Mouse (Mus musculus) forebrain, embryonic 13.5 days (tissue): ENCODE data around the gene Ahnak. TPM values are rescaled to one million over a fixed set of nuclear protein-coding genes. Genes with fewer than 3 reads are reported as not detected.
"Not testable (repeated sequence)": the region's sequence is repeated elsewhere in the genome, so short reads cannot be mapped to it uniquely, and the experiment has no call there.

Experiments used
- ATAC-seq: fragments of 200-750 bp; cut with Nextera tagmentation; 2 replicates; pipeline ENCODE4 v1.8.0; 2017
- H3K27ac ChIP-seq: fragments of 300-500 bp; sonication (generic); 2 replicates; pipeline ENCODE4 v1.5.1; 2015; ENCODE audit warnings: inconsistent platforms, mild to moderate bottlenecking, moderate library complexity
- H3K27me3 ChIP-seq: fragments of 300-500 bp; sonication (generic); 2 replicates; pipeline ENCODE4 v1.6.1; 2015; ENCODE audit warnings: mild to moderate bottlenecking, inconsistent platforms
- H3K36me3 ChIP-seq: fragments of 300-500 bp; sonication (generic); 2 replicates; pipeline ENCODE4 v1.6.1; 2015; ENCODE audit warnings: mild to moderate bottlenecking, inconsistent platforms; ENCODE audit not compliant: poor library complexity, severe bottlenecking
- H3K4me1 ChIP-seq: fragments of 300-500 bp; sonication (generic); 2 replicates; pipeline ENCODE4 v1.6.1; 2015; ENCODE audit warnings: inconsistent platforms
- H3K4me2 ChIP-seq: fragments of 300-500 bp; sonication (generic); 2 replicates; pipeline ENCODE4 v1.6.1; 2015; ENCODE audit warnings: inconsistent platforms, mild to moderate bottlenecking, moderate library complexity
- H3K4me3 ChIP-seq: fragments of 300-500 bp; sonication (generic); 2 replicates; pipeline ENCODE4 v1.5.1; 2015; ENCODE audit warnings: mild to moderate bottlenecking, inconsistent platforms
- H3K9ac ChIP-seq: fragments of 300-500 bp; sonication (generic); 2 replicates; pipeline ENCODE4 v1.6.1; 2015; ENCODE audit warnings: mild to moderate bottlenecking, inconsistent platforms
- H3K9me3 ChIP-seq: fragments of 300-500 bp; sonication (generic); replicated peaks from 2 replicates; pipeline ENCODE4 v1.6.1; 2016; ENCODE audit warnings: inconsistent platforms
- WGBS: fragments of 180-500 bp; shearing (Covaris S2); methylation state at CpG from one replicate; pipeline ENCODE4 v1.1.7; 2015; 5-methylcytosine and 5-hydroxymethylcytosine counted together
- polyA plus RNA-seq: library from polyadenylated mRNA; unstranded; fragments of >200 nt; fragmentation: Nextera tagmentation; extraction: Ambion mirVana; gene quantifications from 2 replicates; pipeline ENCODE4 v1.2.1, GENCODE M21; 2015

The Ahnak gene
- polyA plus RNA-seq, 1 experiment from 2014 or later = 2.8 TPM

DNA sequence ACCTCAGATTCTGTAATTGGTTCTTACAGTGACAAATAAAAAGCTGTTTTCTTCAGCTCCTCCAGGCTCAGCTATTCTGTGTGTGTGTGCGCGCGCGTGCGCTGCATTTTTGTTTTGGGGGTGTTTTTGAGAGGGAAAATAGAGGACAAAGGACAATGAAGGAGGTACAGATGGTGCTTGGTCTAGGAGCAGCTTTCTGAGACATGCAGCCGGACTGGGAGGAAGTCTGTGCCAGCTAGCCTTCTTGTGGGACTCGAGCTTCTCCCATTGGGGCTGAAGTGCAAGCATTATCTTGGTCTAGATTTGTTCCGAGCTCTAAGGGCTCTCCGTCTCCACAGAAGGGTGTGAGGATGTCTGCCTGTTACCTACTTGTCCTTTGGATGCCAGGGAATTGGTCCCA is 36.8 kb upstream of the Ahnak start:
- peak overlapping the region; percentile 96 for H3K4me2 ChIP-seq
- 0 out of 2 replicates have a peak overlapping the region, but pooled peaks have one; percentile 1 for H3K4me3 ChIP-seq
- H3K9ac ChIP-seq = peak overlapping the region; percentile 71
- H3K27ac ChIP-seq = peak overlapping the region; percentile 97
- peaks cover 37% of the 10 kb centered on the region for H3K4me1 ChIP-seq
- H3K9me3 ChIP-seq = no peaks in the 10 kb centered on the region
- H3K27me3 ChIP-seq = no peaks in the 10 kb centered on the region
- H3K36me3 ChIP-seq = peaks cover 64% of the 10 kb centered on the region
- 57% methylated on average over 9 of the region's 9 CpGs for WGBS
- peak; percentile 23 for ATAC-seq

GRCm38 (mm10) chr19:8953135-8954039 is 35.7 kb upstream of the Ahnak start, which contains the start of gene Tut1:
Gene Tut1, plus strand, starts transcription at chr19:8953847.
- no peaks in the 10 kb centered on the region for H3K27me3 ChIP-seq
- H3K9ac ChIP-seq = peak within 1 kb of the TSS; percentile 80
- peak within 1 kb of the TSS; percentile 96 for H3K4me2 ChIP-seq
- H3K27ac ChIP-seq = peak within 1 kb of the TSS; percentile 97
- ATAC-seq = peak; percentile 97
- H3K4me1 ChIP-seq = peaks cover 37% of the 10 kb centered on the region
- peak within 1 kb of the TSS; percentile 72 for H3K4me3 ChIP-seq
- H3K9me3 ChIP-seq = no peaks in the 10 kb centered on the region
- peaks cover 64% of the 10 kb centered on the region for H3K36me3 ChIP-seq
- under 1% methylated on average over 46 of the region's 46 CpGs for WGBS

DNA sequence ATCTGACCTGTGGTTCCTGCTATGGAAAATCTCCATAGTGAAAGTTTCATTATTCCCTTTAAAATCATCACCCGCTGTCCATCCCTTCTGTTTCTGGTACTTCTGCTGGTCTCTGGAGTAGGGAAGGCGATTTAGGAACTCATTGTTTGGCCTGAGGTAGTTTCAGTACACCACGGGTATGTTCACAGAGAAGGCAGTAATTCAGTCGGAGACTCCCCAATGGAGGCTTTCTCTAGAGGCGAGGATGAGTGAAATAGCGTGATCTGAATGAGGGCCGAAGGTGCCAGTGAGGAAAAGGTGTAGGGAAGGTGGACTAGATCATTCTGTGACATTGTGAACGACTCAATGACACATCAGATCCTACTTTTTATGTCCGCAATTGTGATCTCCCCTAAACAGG is 34.9 kb upstream of the Ahnak start:
- Histone ChIP-seq H3K4me3 (peak overlapping the region; percentile 72), H3K27ac (peak overlapping the region; percentile 97), H3K9ac (peak overlapping the region; percentile 80), H3K4me2 (peak overlapping the region; percentile 96), H3K27me3 (no peaks in the 10 kb centered on the region), H3K36me3 (peaks cover 62% of the 10 kb centered on the region), H3K4me1 (peaks cover 37% of the 10 kb centered on the region), H3K9me3 (no peaks in the 10 kb centered on the region)
- WGBS = 5% methylated on average over 9 of the region's 9 CpGs
- no peak for ATAC-seq

DNA sequence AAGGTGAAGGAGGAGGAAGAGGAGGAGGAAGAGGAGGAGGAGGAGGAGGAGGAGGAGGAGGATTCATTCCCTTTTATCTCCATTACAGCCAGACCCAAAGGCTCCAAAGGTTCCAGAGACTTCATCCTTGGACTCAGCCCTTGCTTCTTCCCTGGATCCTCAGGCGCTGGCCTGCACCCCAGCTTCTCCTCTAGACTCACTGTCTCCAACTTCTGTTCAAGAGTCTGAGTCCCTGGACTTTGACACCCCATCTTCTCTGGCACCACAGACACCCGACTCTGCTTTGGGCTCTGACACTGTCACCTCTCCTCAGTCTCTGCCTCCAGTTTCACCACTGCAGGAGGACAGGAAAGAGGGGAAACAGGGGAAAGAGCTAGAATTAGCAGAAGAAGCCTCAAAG is 26.8 kb upstream of the Ahnak start:
- H3K4me1 ChIP-seq = peaks cover 12% of the 10 kb centered on the region
- no peak overlapping the region for H3K4me2 ChIP-seq
- whole genome bisulfite sequencing = 92% methylated on average over 2 of the region's 2 CpGs
- no peak overlapping the region for H3K9ac ChIP-seq
- no peaks in the 10 kb centered on the region for H3K9me3 ChIP-seq
- H3K36me3 ChIP-seq = peaks cover 84% of the 10 kb centered on the region
- no peak for ATAC-seq
- no peaks in the 10 kb centered on the region for H3K27me3 ChIP-seq
- H3K27ac ChIP-seq = no peak overlapping the region
- no peak overlapping the region for H3K4me3 ChIP-seq

GRCm38 (mm10) chr19:8965075-8965474 is 24.0 kb upstream of the Ahnak start:
- 90% methylated on average over 11 of the region's 11 CpGs for WGBS
- H3K4me3 ChIP-seq = no peak overlapping the region
- peaks cover 75% of the 10 kb centered on the region for H3K36me3 ChIP-seq
- H3K4me2 ChIP-seq = no peak overlapping the region
- H3K27me3 ChIP-seq = no peaks in the 10 kb centered on the region
- no peak overlapping the region for H3K27ac ChIP-seq
- H3K9ac ChIP-seq = peak overlapping the region; percentile 26; the same call in 1 of the 2 replicates
- no peak for ATAC-seq
- H3K4me1 ChIP-seq = peaks cover 25% of the 10 kb centered on the region
- H3K9me3 ChIP-seq = no peaks in the 10 kb centered on the region

GRCm38 (mm10) chr19:8965771-8966170 is 23.3 kb upstream of the Ahnak start:
- H3K27ac ChIP-seq = peak overlapping the region; percentile 84; the same call in 1 of the 2 replicates
- no peaks in the 10 kb centered on the region for H3K27me3 ChIP-seq
- ATAC-seq = no peak
- H3K9ac ChIP-seq = peak overlapping the region; percentile 53; the same call in 1 of the 2 replicates
- WGBS = 83% methylated on average over 8 of the region's 8 CpGs
- H3K4me3 ChIP-seq = peak overlapping the region; percentile 73
- peak overlapping the region; percentile 82 for H3K4me2 ChIP-seq
- H3K9me3 ChIP-seq = no peaks in the 10 kb centered on the region
- peaks cover 75% of the 10 kb centered on the region for H3K36me3 ChIP-seq
- peaks cover 25% of the 10 kb centered on the region for H3K4me1 ChIP-seq

GRCm38 (mm10) chr19:8966198-8966589 is 22.9 kb upstream of the Ahnak start:
- no peaks in the 10 kb centered on the region for H3K27me3 ChIP-seq
- peaks cover 76% of the 10 kb centered on the region for H3K36me3 ChIP-seq
- peak overlapping the region; percentile 53 for H3K9ac ChIP-seq
- H3K4me3 ChIP-seq = peak overlapping the region; percentile 73
- H3K4me1 ChIP-seq = peaks cover 25% of the 10 kb centered on the region
- WGBS = 51% methylated on average over 5 of the region's 5 CpGs
- H3K27ac ChIP-seq = peak overlapping the region; percentile 84
- H3K9me3 ChIP-seq = no peaks in the 10 kb centered on the region
- no peak for ATAC-seq
- peak overlapping the region; percentile 82 for H3K4me2 ChIP-seq

GRCm38 (mm10) chr19:8966590-8967372 is 22.3 kb upstream of the Ahnak start, which contains the start of gene Eef1g:
Gene Eef1g, plus strand, starts transcription at chr19:8967041.
- Histone ChIP-seq H3K9me3 (no peaks in the 10 kb centered on the region), H3K4me2 (peak within 1 kb of the TSS; percentile 82), H3K27me3 (no peaks in the 10 kb centered on the region), H3K4me1 (peaks cover 25% of the 10 kb centered on the region), H3K36me3 (peaks cover 76% of the 10 kb centered on the region), H3K27ac (peak within 1 kb of the TSS; percentile 86), H3K4me3 (peak within 1 kb of the TSS; percentile 73), H3K9ac (peak within 1 kb of the TSS; percentile 94)
- peak; percentile 99 for ATAC-seq
- WGBS = under 1% methylated on average over 52 of the region's 52 CpGs

DNA sequence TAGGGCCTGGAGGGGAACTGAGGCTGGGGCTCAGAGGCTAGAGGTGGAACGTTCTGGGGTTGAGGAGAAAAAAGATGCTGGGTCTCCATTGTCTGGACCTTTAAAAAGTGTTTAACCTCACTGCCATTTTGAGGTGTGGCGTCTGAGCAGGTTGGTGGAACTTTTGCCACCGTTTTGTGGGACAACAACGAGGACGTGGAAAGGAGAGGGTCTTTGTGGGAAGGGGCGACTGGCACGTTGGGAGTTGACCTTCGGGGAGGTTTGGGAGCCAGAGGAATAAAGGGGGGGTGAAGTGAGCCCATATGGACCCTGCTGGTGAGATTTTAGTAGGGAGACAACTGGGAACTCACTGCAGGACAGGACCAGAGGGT is 21.7 kb upstream of the Ahnak start:
- peak overlapping the region; percentile 86 for H3K27ac ChIP-seq
- ATAC-seq = no peak
- peaks cover 25% of the 10 kb centered on the region for H3K4me1 ChIP-seq
- H3K9me3 ChIP-seq = no peaks in the 10 kb centered on the region
- peak overlapping the region; percentile 82 for H3K4me2 ChIP-seq
- peaks cover 76% of the 10 kb centered on the region for H3K36me3 ChIP-seq
- peak overlapping the region; percentile 73 for H3K4me3 ChIP-seq
- 0% methylated on average over 8 of the region's 8 CpGs for WGBS
- H3K9ac ChIP-seq = peak overlapping the region; percentile 94
- H3K27me3 ChIP-seq = no peaks in the 10 kb centered on the region

GRCm38 (mm10) chr19:8967893-8968292 is 21.2 kb upstream of the Ahnak start:
- 5% methylated on average over 9 of the region's 9 CpGs for WGBS
- H3K36me3 ChIP-seq = peaks cover 76% of the 10 kb centered on the region

GRCm38 (mm10) chr19:8972491-8972890 is 16.6 kb upstream of the Ahnak start:
- not testable (repeated sequence) for H3K9me3 ChIP-seq, H3K4me3 ChIP-seq, H3K27ac ChIP-seq, H3K27me3 ChIP-seq, ATAC-seq, H3K4me2 ChIP-seq, H3K9ac ChIP-seq
- WGBS = 90% methylated on average over 8 of the region's 8 CpGs
- Histone ChIP-seq H3K4me1 (peaks cover 13% of the 10 kb centered on the region), H3K36me3 (peaks cover 91% of the 10 kb centered on the region)

More at GRCm38 (mm10) chr19:8967893-8968292, 21.2 kb upstream of the Ahnak start:
- Histone ChIP-seq H3K9me3 (no peaks in the 10 kb centered on the region), H3K27ac (no peak overlapping the region), H3K4me2 (peak overlapping the region; percentile 82), H3K4me3 (peak overlapping the region; percentile 73), H3K27me3 (no peaks in the 10 kb centered on the region), H3K9ac (peak overlapping the region; percentile 94), H3K4me1 (peaks cover 25% of the 10 kb centered on the region)
- no peak for ATAC-seq

DNA sequence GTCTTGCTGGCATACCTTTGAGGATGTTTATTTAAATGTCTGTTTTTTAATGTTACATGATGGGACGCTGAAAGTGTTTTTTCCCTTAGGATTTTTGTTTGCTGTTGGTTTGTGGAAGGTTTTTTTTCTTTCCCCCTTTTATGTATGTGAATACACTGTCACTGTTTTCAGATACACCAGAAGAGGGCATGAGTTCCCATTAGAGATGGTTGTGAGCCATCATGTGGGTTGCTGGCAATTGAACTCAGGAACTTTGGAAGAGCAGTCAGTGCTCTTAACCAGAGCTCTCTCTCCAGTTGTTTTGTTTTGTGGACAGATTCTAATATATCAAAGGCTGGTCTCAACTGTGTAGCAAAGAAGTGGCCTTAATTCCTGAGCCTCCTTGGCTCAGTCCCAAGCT is 14.4 kb upstream of the Ahnak start:
- Histone ChIP-seq H3K4me3 (no peak overlapping the region), H3K9ac (no peak overlapping the region), H3K36me3 (peaks cover 99% of the 10 kb centered on the region), H3K27me3 (no peaks in the 10 kb centered on the region), H3K9me3 (no peaks in the 10 kb centered on the region), H3K4me1 (no peaks in the 10 kb centered on the region), H3K27ac (no peak overlapping the region), H3K4me2 (no peak overlapping the region)
- WGBS = 91% methylated on average over 1 of the region's 1 CpGs
- no peak for ATAC-seq
